Mouse (Mus musculus): ENCODE measurements around the gene E2f4. TPM values are rescaled to one million over a fixed set of nuclear protein-coding genes. Genes with fewer than 3 reads are reported as not detected.
"Not testable (repeated sequence)": the region's sequence is repeated elsewhere in the genome, so short reads cannot be mapped to it uniquely, and the experiment has no call there.

E2f4 gene
- total RNA-seq, 4 experiments from 2014 or later = 39.5 to 53.6 (median 42.0) TPM

DNA sequence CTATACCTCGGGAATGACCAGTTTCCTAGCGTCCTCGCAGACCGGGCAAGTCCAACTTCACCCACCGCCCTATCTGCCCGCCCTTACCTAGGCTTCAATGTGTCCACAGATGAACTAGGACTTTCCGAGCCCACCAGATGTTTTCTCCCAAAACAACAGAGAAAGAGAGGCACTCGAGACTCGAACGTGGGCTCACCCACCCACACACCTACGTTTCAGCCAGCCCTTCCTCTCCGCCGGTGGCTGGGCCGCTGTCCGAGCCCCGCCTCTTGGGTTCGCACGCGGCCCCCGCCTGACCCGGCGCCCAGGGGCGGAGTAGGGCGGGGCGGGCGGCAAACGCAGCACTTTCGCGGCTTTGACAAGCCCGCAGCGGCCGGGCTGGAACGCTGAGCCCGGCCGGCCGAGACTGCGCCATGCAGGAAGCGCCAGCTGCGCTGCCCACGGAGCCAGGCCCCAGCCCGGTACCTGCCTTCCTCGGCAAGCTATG, 28.0 kb upstream of the E2f4 start, which contains the start of gene Hsf4:
Gene Hsf4, plus strand, starts transcription at position 341 of the 487 bp plus-strand sequence.
- no peak for DNase-seq

DNA sequence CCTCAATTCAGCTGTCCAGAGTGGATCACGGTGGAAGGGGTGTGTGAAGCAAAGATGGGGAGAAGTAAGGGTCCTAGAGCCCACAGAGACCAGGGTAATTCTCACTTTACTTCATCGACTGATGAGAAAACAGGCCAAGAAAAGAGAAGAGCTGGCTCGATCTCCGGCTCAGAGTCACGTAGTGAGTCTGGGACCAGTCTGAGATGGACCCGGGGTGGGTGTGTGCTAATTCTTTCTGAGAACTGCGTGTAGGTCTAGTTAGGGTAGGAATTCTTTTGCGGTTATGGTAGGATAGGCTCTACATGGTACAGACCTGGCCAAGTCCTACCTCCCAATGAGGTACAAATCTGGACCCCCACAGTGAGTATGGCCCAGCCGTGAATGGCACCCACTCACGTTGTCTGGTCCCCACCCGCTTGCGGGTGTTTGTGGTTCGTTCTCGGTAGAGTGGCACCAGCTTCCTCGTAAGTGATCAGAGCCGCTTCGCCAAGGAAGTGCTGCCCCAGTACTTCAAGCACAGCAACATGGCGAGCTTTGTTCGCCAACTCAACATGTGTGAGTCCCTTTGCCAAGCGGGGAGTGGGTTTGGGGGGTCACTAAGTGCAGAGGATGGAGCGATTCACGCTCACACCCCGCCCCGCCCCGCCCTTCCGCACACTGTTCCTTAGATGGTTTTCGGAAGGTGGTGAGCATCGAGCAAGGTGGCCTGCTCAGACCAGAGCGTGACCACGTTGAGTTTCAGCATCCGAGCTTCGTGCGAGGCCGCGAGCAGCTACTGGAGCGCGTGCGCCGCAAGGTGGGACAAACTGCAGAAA, 27.2 kb upstream of the E2f4 start:
- no peak for DNase-seq

DNA sequence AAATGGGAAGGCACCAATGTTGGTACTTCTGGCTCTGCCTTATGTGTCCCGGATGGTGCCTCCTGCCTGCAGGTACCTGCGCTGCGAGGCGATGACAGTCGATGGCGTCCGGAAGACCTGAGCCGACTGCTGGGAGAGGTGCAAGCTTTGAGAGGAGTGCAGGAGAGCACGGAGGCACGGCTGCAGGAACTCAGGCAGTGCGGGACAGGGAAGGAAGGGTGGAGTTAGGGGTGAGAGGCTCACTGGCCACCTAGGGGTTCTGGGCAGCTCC, 26.6 kb upstream of the E2f4 start:
- DNase-seq = no peak

DNA sequence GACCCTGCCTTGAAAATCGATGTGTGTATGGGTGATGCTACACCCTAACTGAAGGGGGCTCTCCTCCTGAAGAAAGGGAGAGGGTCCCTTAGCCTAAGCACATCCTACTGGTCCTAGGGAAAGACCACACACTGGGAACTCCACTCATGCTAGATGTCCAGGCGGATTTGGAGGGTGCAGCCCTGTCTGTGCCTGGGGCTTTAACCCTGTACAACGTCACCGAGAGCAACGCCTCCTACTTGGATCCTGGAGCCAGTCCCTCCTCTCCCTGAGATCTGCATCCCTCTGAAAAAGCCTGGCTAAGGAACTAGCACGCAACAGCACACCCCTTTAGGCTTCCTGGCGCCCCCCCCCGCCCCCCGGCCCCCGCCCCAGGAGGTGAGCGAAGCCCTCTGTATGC, 22.1 kb upstream of the E2f4 start:
- no peak for DNase-seq

DNA sequence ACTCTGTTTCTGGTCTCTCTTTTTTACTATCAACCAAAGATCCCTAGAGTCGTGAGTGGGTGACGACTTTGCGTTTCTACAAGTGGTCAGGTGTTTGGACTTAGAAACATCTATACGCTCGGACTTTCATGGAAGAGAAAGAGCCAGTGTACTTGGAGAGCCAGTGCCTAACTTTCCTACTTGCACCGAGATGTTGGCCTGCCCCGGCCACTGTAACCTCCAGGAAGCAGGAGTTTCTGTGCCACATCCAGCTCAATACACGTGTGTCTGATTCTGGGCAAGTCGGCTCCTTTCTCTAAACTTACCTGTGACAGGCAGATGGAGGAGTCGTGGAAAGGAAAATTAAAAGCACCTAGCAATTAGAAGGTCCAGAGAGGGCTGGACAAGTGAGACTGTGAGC, 21.6 kb upstream of the E2f4 start, which contains the start of gene Nol3:
Gene Nol3, plus strand, starts transcription at position 301 of the 400 bp plus-strand sequence.
- DNase-seq = no peak

DNA sequence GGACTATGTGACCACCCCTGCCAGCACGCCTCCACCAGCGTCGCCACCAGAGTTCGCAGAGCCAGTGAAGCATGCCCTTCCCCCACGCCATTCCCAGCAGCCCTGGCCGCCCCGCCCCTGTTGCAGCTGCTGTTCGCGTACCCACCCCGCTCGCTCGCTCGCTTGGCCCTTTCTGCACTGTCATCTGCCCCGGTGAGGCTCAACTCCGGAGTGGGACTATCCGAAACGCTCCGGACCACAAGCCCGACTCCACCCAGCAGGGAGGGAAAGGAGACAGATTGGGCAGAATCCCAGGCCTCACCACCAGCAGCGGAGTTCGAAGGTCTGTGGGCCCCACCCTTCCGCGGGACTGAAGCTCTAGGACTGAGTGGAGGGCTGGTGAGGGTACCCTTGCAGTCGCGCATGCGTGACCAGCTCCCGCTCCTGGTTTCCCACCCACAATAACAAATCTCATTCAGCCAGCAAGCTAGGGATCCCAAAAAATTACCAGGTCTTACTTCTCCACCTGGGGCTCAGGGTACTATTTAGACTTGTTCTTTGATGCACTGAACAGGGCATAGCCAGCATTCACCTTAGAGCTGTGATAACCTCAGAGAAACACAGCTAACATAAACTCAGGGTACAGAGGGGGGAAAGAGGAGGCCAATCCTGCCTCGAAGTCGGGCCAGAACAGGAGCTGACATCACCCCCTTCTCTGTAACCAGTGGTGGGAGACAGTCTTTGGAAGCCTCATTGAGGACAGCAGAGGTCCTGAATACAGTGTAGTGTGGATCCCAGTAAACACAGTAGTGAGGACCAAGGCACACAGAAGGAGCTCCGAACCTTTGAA, 21.0 kb upstream of the E2f4 start:
- no peak for DNase-seq

DNA sequence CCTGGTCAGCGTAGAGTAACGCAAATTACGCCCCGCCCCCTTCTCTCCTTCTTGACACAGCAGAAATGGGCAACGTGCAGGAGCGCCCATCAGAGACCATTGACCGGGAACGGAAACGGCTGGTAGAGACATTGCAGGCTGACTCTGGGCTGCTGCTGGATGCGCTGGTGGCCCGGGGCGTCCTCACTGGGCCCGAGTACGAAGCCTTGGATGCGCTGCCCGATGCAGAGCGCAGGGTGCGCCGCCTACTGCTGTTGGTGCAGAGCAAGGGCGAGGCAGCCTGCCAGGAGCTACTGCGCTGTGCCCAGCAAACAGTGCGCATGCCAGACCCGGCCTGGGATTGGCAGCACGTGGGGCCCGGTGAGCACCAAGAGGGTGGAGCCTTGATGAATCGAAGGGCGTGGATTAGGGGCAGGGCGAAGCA, 18.5 kb upstream of the E2f4 start:
- DNase-seq = peak; percentile 86

DNA sequence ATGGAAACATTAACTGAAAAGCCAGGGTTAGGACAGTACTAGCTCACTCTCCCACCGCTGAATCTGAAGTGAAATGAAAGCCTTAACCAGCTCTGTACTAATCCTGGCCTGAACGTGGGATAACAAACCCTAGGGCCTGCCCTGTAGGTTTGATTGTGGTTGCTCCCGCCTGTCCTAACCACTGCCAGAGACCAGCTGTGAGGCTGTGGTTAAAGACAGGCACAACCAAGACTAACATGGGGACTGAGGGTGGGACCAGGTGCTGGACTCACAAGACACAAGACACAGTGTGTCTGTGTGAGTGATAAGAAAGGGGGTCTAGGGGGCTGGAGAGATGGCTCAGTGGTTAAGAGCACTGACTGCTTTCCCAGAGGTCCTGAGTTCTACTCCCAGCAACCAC, 16.9 kb upstream of the E2f4 start:
- no peak for DNase-seq

DNA sequence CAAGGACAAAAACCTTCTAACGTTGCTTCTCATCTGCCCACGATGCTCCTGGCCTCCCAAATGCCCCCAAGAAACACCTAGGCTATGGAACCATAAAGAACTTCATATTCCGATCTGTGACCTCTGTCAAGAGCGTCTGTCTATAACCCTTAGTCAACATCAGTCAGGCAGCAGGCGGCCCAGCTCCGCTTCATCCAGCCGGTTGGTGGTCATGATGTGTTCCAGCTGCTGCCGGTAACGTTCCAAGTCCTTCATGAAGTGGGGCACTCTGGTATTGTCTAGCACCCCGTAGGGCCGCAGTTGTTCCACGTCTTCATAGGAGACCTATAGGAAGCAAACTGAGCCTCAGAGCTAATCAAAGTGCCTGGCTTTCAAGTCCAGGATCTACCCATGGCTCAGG, 15.6 kb upstream of the E2f4 start:
- DNase-seq = no peak

DNA sequence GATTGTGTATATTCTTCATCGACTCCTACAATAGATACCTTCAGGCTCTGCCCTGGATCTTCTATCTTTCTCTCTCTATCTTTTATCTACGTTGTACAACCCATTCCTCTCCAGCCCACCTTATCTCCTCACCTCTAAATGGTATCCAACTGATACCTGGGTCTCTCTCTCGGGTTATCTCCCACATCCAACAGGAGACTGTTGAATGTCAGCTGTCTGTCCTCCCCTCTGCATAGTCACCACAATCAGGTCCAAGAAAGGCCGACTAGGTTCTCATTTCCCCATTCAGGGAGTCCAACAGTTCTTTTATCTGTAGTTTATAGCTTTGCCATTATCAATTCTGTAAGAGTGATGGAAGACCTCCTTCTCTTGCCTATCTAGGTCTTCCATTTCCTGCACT, 15.2 kb upstream of the E2f4 start:
- no peak for DNase-seq

DNA sequence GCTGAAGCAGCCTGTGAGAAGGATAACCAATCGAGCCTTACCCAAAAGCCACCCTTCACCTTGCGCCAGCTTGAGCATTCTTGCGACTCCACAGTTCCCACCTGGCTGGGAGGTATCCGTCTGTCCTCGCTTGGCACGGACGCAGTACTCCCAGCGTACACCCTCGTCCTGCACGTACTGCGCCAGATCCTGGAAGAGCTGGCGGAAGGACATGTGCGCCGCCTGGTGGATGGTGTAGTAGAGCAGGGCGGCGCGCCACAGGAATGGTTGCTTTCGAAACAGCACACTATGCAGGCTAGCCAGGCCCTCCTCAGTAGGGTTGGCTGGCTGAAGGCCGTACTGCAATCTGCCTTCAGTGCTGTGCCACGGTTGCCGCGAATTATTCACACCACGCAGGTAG, 14.4 kb upstream of the E2f4 start:
- no peak for DNase-seq

DNA sequence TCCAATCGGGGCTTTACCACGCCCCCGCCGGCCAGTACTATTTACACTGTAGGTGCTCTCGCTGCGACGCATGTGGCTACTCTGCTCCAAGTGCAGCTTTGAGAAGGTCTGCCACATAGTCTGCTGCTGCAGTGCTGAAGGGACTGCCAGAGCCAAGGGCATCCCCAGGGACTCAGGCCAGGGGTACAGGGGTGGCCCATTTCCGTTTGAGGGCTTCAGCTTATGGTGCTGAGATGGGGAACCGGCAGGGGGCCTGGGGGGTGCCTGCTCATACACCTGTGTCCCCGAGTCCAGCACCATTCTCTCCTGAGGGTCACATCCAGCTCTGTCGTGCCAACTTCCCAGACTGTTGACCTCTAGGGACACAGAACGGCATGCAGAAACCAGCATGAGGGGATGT, 11.9 kb upstream of the E2f4 start:
- DNase-seq = no peak

DNA sequence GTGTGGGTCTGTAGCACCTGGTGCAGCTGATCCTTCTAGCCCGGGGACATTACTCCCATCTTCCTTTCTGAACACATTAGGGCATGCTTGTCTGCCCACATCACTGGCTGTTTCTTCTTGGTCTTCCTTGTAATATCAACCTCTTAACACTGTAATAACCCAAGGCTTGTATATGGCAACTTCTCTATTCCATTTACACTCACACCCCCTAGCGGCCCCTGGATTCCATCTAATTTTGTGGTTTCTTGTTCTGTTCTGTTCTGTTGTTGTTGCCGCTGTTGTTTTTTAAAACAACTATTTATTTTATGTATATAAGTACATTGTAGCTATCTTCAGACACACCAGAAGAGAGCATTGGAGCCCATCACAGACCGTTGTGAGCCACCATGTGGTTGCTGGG, 10.6 kb upstream of the E2f4 start:
- DNase-seq = no peak

DNA sequence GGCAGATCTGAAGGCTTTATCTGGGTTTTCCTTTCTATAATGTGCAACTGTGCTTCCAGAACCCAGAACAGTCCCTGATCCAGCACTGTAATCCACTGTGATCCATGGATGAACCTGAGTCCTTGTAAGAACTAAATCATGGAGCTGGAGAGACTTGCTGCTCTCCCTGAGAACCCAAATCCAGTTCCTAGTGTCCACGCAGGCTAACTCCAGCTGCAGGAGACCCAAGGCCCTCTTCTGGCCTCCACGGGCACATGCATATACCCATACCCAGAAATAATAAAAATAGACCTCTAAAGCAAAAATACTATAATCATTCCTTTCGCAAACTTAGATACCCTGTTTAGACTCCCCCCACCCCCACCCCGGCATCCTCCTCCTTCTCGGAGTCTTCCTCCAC, 9.2 kb upstream of the E2f4 start:
- no peak for DNase-seq

DNA sequence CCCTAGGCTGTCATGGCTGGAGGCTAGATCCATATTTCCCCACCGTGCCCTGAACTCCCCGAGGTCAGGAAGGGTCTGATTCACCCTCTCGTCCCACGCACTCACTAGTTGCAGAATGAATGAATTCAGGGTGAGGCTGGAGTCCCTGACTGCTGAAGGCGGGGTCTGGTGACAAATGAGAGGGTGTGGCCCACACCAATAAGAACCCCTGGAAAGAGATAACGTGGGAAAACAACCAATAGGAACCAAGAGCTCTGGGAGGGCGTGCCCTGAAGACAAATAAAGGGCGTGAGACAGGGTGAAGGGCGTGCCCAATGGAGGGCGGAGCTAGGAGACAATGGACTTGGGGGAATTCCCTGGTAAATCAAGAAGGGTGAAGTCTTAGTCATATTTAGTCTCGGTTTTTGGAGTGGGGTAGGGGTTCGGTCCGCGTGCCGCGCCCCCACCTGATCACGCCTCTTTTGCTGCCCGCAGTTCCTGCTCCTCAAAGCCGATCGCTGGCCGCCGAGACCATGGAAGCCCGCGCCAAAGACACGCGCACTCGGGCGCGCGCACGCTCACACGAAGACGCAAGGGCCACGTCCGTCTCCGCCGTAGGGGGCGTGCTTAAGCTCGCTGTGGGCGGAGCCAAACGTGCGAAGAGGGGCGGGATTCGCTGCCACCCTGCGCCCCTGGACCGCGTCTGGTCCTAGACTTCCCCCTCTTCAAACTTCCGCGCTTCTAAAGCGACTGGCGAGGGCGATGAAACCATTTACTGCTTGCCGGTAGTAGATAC, 8.3 kb upstream of the E2f4 start:
- DNase-seq = peak; percentile 94

DNA sequence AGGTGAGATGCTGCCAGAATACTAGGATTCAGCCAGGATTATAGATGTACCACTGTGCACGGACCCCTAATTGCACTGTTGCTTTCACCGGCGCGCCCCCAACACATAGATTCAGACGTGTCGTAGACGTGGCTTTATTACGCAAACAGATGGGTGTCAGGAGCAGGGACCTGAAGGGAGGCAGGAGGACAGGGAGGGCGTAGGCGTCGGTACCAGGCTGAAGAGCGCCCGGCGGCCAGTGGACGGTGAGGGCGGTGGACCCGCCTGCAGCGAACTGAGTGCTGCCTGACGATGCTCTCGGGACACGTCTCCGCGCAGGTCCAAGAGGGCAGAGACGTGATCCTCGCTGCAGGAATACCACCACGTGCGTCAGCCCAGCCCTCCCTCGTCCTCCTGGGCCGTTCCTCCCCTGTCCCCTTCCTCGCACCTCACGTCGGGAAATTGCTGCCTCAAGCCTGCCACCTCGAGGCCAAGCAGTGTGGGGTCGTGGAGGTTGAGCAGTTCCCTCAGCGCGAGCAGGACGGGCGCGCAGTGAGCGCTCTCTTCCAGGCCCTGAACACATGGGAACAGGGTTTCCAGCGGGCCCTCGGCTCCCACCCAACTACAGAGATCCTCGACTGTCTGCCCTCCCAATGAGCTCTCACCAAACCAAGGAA, 7.5 kb upstream of the E2f4 start, which contains the start of gene 4931428F04Rik:
Gene 4931428F04Rik, minus strand, starts transcription at position 60 of the 656 bp plus-strand sequence.
- no peak for DNase-seq

DNA sequence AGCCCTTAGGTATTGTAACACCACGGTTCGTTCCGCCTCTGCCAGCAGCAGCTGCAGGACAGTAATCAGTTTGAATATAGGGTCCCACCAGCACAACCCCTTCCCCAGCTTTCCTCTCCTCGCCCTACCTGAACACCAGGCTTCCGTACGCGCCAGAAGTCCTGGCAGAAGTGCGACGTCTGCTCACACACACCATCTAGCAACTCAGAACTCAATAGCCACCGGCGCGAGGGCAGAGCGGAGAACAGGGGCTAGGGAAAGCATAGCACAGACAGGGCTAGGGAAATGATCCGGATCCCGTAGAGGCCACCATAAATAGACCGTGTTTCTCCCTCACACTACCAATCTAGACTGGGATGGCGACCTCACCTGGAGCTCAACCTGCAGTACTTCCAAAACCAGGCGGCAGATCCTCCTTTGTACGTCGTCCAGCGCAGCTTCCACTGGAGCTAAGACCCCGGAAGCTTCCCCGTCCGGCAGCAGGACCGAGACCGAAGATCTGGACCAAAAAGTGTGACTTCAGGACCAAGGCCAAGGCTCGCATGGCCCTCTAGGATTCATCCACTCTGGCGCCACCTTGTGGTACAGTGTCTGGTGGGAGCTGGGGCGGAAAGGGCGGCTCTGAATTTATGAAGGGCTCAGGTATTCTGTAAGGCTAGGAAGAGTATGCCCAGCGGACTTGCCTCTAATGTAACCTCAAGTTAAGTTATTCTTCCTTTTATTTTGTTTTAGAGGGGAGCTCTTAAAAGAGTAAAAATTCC, 6.7 kb upstream of the E2f4 start:
- peak; percentile 76 for DNase-seq

DNA sequence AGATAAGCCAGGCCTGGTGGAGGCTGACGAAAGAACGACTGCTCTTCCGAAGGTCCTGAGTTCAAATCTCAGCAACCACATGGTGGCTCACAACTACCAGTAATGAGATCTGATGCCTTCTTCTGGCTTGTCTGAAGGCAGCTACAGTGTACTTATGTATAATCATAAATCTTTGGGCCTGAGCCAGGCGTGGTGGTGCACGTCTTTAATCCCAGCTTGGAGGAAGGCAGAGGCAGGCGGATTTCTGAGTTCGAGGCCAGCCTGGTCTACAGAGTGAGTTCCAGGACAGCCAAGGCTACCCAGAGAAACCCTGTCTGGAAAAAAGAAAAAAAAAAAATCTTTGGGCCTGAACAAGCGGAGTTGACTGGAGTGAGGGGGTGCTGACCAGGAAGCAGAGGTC, 6.1 kb upstream of the E2f4 start:
- DNase-seq = not testable (repeated sequence)

DNA sequence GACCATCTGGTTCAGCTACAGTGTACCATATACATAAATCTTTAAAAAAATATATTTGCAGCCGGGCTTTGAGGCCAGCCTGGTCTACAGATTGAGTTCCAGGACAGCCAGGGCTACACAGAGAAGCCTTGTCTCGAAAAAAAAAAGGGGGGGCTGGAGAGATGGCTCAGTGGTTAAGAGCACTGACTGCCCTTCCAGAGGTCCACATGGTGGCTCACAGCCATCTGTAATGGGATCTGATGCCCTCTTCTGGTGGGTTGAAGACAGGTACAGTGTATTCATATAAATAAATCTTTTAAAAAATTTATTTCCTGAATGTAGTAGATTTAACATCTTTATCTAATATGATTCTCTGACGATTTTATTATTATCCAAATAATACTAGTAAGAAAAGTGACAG, 5.7 kb upstream of the E2f4 start:
- not testable (repeated sequence) for DNase-seq

DNA sequence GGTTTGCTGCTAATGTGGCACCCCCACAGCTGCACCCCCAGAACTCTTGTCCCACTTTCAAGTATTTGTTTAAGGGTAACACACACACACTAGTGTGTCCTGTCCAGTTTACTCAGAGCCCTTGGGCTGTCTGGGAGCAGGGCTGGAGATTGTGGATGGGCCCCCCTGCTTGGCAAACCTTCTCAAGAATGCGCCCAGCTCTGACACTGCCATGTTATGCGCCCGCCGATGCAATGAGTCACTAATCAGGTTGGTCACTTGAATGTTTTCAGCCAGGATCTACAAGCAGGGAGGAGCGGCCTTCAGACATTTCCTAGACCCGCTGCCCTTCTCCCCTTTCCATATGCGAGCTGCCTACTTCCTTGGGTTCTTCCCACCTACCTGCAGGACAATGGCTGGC, 5.0 kb upstream of the E2f4 start:
- DNase-seq = no peak

DNA sequence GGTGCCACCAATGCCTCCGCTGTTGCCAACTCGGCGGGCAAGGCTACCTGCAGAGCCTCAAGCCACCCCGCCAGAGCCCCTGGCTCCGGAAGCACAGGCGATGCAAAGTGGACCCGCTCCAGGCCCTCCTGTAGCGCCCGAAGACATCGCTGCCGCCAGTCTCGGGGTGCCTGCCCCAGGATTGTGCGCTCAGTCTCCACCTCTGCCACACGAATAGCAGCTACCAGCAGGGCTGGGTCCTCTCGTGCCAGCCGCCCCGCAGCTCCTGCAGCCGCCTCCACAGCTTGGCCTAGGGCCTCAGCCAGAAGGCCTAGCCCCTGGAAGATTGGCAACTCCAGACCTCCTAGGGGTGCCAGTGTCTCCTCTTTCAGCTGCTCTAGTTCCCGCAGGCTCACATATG, 4.1 kb upstream of the E2f4 start:
- DNase-seq = no peak

DNA sequence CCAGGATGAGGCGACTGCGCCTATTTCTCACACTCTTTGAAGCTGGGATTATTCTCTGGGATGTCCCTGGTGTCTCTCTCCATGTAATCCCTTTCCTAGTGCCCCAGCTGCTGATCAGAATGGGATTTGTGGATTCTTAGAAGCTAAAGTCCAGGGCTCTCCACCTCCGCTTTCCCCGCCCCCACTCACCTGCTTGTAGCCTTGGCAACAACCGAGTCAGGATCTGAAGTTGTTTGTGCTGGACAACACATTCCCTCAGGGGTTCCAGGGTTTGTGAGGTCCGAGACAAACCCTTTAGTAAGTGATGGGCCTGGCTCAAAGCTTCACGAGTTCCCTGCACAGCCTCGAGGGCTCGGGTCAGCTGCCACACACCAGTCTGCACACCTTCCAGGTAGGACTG, 2.7 kb upstream of the E2f4 start:
- DNase-seq = no peak

All from adrenal gland, adult 8-10 months (tissue).